In the genomic region with DNA sequence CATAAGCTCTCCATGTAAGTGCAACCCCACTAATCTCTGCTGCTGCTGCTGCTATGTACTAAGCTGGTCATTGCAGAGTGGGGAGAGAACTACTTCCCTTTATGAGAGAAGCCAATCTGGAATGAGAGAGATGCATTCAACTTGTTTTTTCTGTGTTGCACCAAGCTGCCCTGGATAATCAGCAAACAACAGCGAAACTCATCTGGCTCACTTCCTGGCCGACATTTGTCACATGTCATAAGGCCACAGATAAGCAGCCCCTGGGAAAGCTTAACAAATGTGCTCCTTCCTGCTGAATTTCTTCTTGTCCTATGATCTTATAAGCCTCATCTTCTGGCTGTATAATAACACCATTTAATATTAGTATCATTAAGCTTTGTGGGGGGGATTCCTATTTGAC, we compare ENCODE assay signal across 17 mouse cellular contexts.
DNase-seq lines count a peak whose midpoint lies in the region; ATAC-seq lines count a peak whose summit lies in the region.
"Had no signal": no experiment of that assay in that cellular context is flagged by ENCODE, and none has a peak within 500 bp of the region (broad histone marks: within the 10 kb centered on the region; RNA-seq: fewer than 3 reads in every experiment).

No protein-coding gene starts in this region.

- no peaks in the 10 kb centered on the region for H3K9me3 ChIP-seq in kidney, embryonic 16.5 days (ENCODE audit: low read length)
- H3K9me3 ChIP-seq: embryonic facial prominence, embryonic 10.5 days had no signal

- peak; percentile 1 for DNase-seq in adrenal gland, adult 2 months
- no peak for DNase-seq in adrenal gland, adult 8-10 months
- peak; percentile 35 to 37 for DNase-seq in heart, postnatal 10 days
- no peak for DNase-seq in heart, postnatal 36 days
- DNase-seq in kidney, postnatal 25 days, result peak; percentile 5 to 30
- DNase-seq in left cerebral cortex, adult 18-20 months (ENCODE audit: low spot score in 2 of 2), result no peak
- DNase-seq: cerebellum, adult 11 months; cerebellum, postnatal 25 days; gastrocnemius, postnatal 25 days; retina, postnatal 1 day; thymus, postnatal 36 days had no signal

- no peak overlapping the region for H3K27ac ChIP-seq in kidney, embryonic 16.5 days (ENCODE audit: low read length)
- H3K27ac ChIP-seq: embryonic facial prominence, embryonic 10.5 days had no signal

- no peak overlapping the region for H3K4me2 ChIP-seq in kidney, embryonic 16.5 days (replicated peaks; ENCODE audit: low read depth, low read length)

- ATAC-seq in kidney, embryonic 16.5 days (ENCODE audit: low FRiP score, low TSS enrichment), result no peak
- ATAC-seq in common myeloid progenitor, adult 5-6 weeks (replicated peaks; ENCODE audit: low read depth, poor library complexity, severe bottlenecking), result 0 out of 2 replicates have a peak, but pooled peaks have one; percentile 18
- ATAC-seq: forebrain, embryonic 14.5 days; midbrain, embryonic 16.5 days had no signal

- WGBS in kidney, embryonic 16.5 days, result 46% methylated on average over 2 of the region's 2 CpGs

- no peak overlapping the region for H3K4me3 ChIP-seq in kidney, embryonic 16.5 days (ENCODE audit: low read length)
- H3K4me3 ChIP-seq: embryonic facial prominence, embryonic 10.5 days had no signal

- H3K4me1 ChIP-seq in kidney, embryonic 16.5 days (ENCODE audit: insufficient read depth, low read length), result no peaks in the 10 kb centered on the region

- H3K36me3 ChIP-seq in kidney, embryonic 16.5 days (ENCODE audit: insufficient read depth, low read length), result no peaks in the 10 kb centered on the region
- H3K36me3 ChIP-seq: embryonic facial prominence, embryonic 10.5 days had no signal

- intact Hi-C loops in heart, postnatal 10 days (cut with DNase I), result no loop called here
- intact Hi-C loops in heart, postnatal 36 days (cut with DNase I), result no loop called here

- no peaks in the 10 kb centered on the region for H3K27me3 ChIP-seq in kidney, embryonic 16.5 days (ENCODE audit: insufficient read depth, low read length)
- H3K27me3 ChIP-seq: CH12.LX had no signal

- H3K9ac ChIP-seq in kidney, embryonic 16.5 days (replicated peaks; ENCODE audit: low read length), result no peak overlapping the region

Comparison
In these comparisons a context has a peak if more than half of its experiments do, and no peak if none do; other contexts are left out.
1. DNase-seq: peak in adrenal gland, adult 2 months (single experiment), heart, postnatal 10 days (2 of 2) and kidney, postnatal 25 days (2 of 2); none in adrenal gland, adult 8-10 months (single experiment), heart, postnatal 36 days (0 of 2) and left cerebral cortex, adult 18-20 months (0 of 2).